ENCODE assay signal across 8 mouse cellular contexts in the genomic region with DNA sequence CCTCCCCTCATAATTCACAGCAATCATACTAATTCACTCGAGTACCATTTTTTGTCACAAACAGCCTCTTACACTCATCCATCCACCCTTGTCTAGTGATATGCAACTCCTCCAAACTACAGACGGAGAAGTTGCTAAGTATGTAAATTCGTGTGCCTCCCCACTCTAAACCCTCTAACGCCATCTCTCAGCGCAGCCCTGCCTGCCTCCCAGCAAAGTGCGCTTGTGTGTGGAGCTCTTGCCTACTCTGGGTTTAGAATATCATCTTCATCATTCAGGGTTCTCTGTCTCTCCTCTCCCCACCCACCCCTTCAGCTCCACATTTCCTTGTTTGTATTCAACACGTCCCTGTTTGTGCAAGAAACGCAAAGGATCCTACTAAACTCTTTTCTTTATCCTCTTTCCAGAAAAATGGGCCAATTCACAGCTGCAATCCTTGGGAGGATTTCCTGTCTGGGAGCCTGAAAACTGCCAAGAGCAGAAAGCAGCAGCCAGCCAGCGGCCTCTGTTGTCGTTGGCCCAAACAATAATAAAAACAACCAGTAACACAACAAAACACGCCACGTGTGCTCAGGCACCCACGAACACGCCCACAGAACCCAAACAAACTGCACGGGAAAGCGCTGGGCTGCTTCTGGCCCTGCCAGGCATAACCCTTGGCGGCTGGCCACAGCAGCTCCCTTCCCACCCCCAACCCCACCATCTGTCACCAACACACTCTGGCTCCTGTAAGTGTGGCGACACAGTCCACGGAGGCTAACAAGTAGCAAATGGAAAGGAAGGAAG.
DNase-seq lines count a peak whose midpoint lies in the region; ATAC-seq lines count a peak whose summit lies in the region.

No protein-coding gene starts in this region.

- H3K27ac ChIP-seq in embryonic facial prominence, embryonic 10.5 days (replicated peaks) = peak overlapping the region; percentile 68
- H3K27ac ChIP-seq in intestine, embryonic 15.5 days = no peak overlapping the region
- H3K27ac ChIP-seq in midbrain, embryonic 14.5 days (replicated peaks; ENCODE audit: low read depth, low read length) = no peak overlapping the region; the same call in 1 of the 2 replicates
- H3K27ac ChIP-seq in stomach, embryonic 15.5 days = no peak overlapping the region

- peak; percentile 12 to 34 for DNase-seq in adrenal gland, postnatal 36 days
- DNase-seq in embryonic facial prominence, embryonic 10.5 days (ENCODE audit: low spot score) = no peak
- DNase-seq in left cerebral cortex, postnatal 25 days (ENCODE audit: low spot score in 2 of 2) = peak; percentile 26 to 77
- peak; percentile 73 for DNase-seq in midbrain, embryonic 14.5 days
- DNase-seq in urinary bladder, postnatal 25 days (ENCODE audit: low spot score) = no peak

- H3K4me2 ChIP-seq in intestine, embryonic 15.5 days (replicated peaks) = peak overlapping the region; percentile 49
- peak overlapping the region; percentile 16; the same call in 1 of the 2 replicates for H3K4me2 ChIP-seq in midbrain, embryonic 14.5 days (ENCODE audit: low read length)
- H3K4me2 ChIP-seq in stomach, embryonic 15.5 days = peak overlapping the region; percentile 45

- no peaks in the 10 kb centered on the region for H3K9me3 ChIP-seq in embryonic facial prominence, embryonic 10.5 days
- no peaks in the 10 kb centered on the region for H3K9me3 ChIP-seq in intestine, embryonic 15.5 days
- no peaks in the 10 kb centered on the region for H3K9me3 ChIP-seq in midbrain, embryonic 14.5 days (ENCODE audit: control insufficient read depth, low read length)
- H3K9me3 ChIP-seq in stomach, embryonic 15.5 days = no peaks in the 10 kb centered on the region

- 44% methylated on average over 19 of the region's 19 CpGs for WGBS in embryonic facial prominence, embryonic 10.5 days
- 44% methylated on average over 19 of the region's 19 CpGs for WGBS in intestine, embryonic 15.5 days
- WGBS in midbrain, embryonic 14.5 days = 52% methylated on average over 19 of the region's 19 CpGs
- WGBS in stomach, embryonic 15.5 days = 33% methylated on average over 19 of the region's 19 CpGs

- H3K27me3 ChIP-seq in embryonic facial prominence, embryonic 10.5 days (replicated peaks; ENCODE audit: low read depth, poor library complexity, severe bottlenecking) = no peaks in the 10 kb centered on the region
- H3K27me3 ChIP-seq in intestine, embryonic 15.5 days (replicated peaks) = no peaks in the 10 kb centered on the region
- no peaks in the 10 kb centered on the region for H3K27me3 ChIP-seq in midbrain, embryonic 14.5 days (ENCODE audit: control insufficient read depth, insufficient read depth, low read length)
- H3K27me3 ChIP-seq in stomach, embryonic 15.5 days (replicated peaks) = no peaks in the 10 kb centered on the region

- no peak overlapping the region for H3K9ac ChIP-seq in intestine, embryonic 15.5 days
- no peak overlapping the region for H3K9ac ChIP-seq in midbrain, embryonic 14.5 days (replicated peaks; ENCODE audit: low read length)
- H3K9ac ChIP-seq in stomach, embryonic 15.5 days = no peak overlapping the region

- ATAC-seq in granulocyte monocyte progenitor cell, adult 5-6 weeks (replicated peaks; ENCODE audit: poor library complexity, severe bottlenecking) = peak; percentile 88
- no peak for ATAC-seq in intestine, embryonic 15.5 days
- ATAC-seq in midbrain, embryonic 14.5 days (ENCODE audit: low FRiP score, low TSS enrichment) = peak; percentile 77
- ATAC-seq in stomach, embryonic 15.5 days (ENCODE audit: insufficient read depth, low FRiP score, low read depth) = no peak; the same call in 1 of the 2 replicates

- intact Hi-C loops in left cerebral cortex, postnatal 25 days (cut with DNase I) = loop anchor here (5.0 kb wide), 2 partner anchors 111 to 189 kb away; partner anchors contain the start of gene Zfp462

- peak overlapping the region; percentile 28 for H3K4me3 ChIP-seq in embryonic facial prominence, embryonic 10.5 days
- H3K4me3 ChIP-seq in intestine, embryonic 15.5 days (replicated peaks) = no peak overlapping the region
- no peak overlapping the region for H3K4me3 ChIP-seq in midbrain, embryonic 14.5 days (replicated peaks; ENCODE audit: low read depth, low read length)
- H3K4me3 ChIP-seq in stomach, embryonic 15.5 days (replicated peaks) = 0 out of 2 replicates have a peak overlapping the region, but pooled peaks have one; percentile 6

- H3K36me3 ChIP-seq in embryonic facial prominence, embryonic 10.5 days (replicated peaks) = no peaks in the 10 kb centered on the region
- no peaks in the 10 kb centered on the region for H3K36me3 ChIP-seq in intestine, embryonic 15.5 days
- no peaks in the 10 kb centered on the region for H3K36me3 ChIP-seq in midbrain, embryonic 14.5 days (ENCODE audit: control insufficient read depth, insufficient read depth, low read length)
- H3K36me3 ChIP-seq in stomach, embryonic 15.5 days = no peaks in the 10 kb centered on the region

- H3K4me1 ChIP-seq in embryonic facial prominence, embryonic 10.5 days = peaks cover 18% of the 10 kb centered on the region
- no peaks in the 10 kb centered on the region for H3K4me1 ChIP-seq in intestine, embryonic 15.5 days (replicated peaks)
- H3K4me1 ChIP-seq in midbrain, embryonic 14.5 days (ENCODE audit: control insufficient read depth, insufficient read depth, low read length) = 0 out of 2 replicates have a peak, but pooled peaks cover 2% of the 10 kb centered on the region
- 0 out of 2 replicates have a peak, but pooled peaks cover 9% of the 10 kb centered on the region for H3K4me1 ChIP-seq in stomach, embryonic 15.5 days

Comparison
In these comparisons a context has a peak if more than half of its experiments do, and no peak if none do; other contexts are left out.
1. DNase-seq: peak in adrenal gland, postnatal 36 days (2 of 2), left cerebral cortex, postnatal 25 days (2 of 2) and midbrain, embryonic 14.5 days (single experiment); none in embryonic facial prominence, embryonic 10.5 days (single experiment) and urinary bladder, postnatal 25 days (single experiment).
2. H3K4me3 ChIP-seq: peak in embryonic facial prominence, embryonic 10.5 days (single experiment) and stomach, embryonic 15.5 days (single experiment); none in intestine, embryonic 15.5 days (single experiment) and midbrain, embryonic 14.5 days (single experiment).
3. ATAC-seq: peak in granulocyte monocyte progenitor cell, adult 5-6 weeks (single experiment) and midbrain, embryonic 14.5 days (single experiment); none in intestine, embryonic 15.5 days (single experiment) and stomach, embryonic 15.5 days (single experiment).
4. Peak in every context shown above with its lines, with median percentiles within 50 percentile points of each other: H3K4me2 ChIP-seq.